Mouse (Mus musculus) thymus, adult 2 months (tissue): ENCODE measurements around the gene Pifo. TPM values are rescaled to one million over a fixed set of nuclear protein-coding genes. Genes with fewer than 3 reads are reported as not detected.
A peak's percentile ranks its signal among the peaks of the same experiment; 100 is the strongest.

ENCODE experiments used
- DNase-seq: peaks from one replicate; pipeline ENCODE4 v3.0.0; 2021
- H3K27ac ChIP-seq: fragments of 200-500 bp; 2 replicates; pipeline ENCODE4 v1.5.1; 2012; ENCODE audit warnings: low read length, control low read depth; ENCODE audit not compliant: control insufficient read depth, insufficient read depth
- H3K27me3 ChIP-seq: fragments of 200-500 bp; 2 replicates; pipeline ENCODE4 v1.6.1; 2012; ENCODE audit warnings: mild to moderate bottlenecking, low read length, moderate library complexity, mixed read lengths; ENCODE audit not compliant: control insufficient read depth, insufficient read depth
- H3K36me3 ChIP-seq: fragments of 200-500 bp; 2 replicates; pipeline ENCODE4 v1.6.1; 2012; ENCODE audit warnings: mild to moderate bottlenecking, low read length, moderate library complexity; ENCODE audit not compliant: control insufficient read depth, insufficient read depth
- H3K4me1 ChIP-seq: fragments of 200-500 bp; replicated peaks from 2 replicates; pipeline ENCODE4 v1.6.1; 2012; ENCODE audit warnings: low read length; ENCODE audit not compliant: control insufficient read depth, insufficient read depth
- H3K4me3 ChIP-seq: fragments of 200-500 bp; 2 replicates; pipeline ENCODE4 v1.5.1; 2012; ENCODE audit warnings: mild to moderate bottlenecking, low read length, control low read depth, moderate library complexity; ENCODE audit not compliant: control insufficient read depth, insufficient read depth
- CTCF ChIP-seq: fragments of 200-500 bp; IDR thresholded peaks from 2 replicates; pipeline ENCODE4 v1.5.1; 2012; ENCODE audit warnings: mild to moderate bottlenecking, control low read depth, low read length, moderate library complexity, borderline replicate concordance; ENCODE audit not compliant: control insufficient read depth, poor library complexity, insufficient read depth; ENCODE audit errors: extremely low read depth
- POLR2A ChIP-seq: fragments of 200-500 bp; IDR thresholded peaks from 2 replicates; pipeline ENCODE4 v1.6.1; 2012; ENCODE audit warnings: mild to moderate bottlenecking, low read length, control low read depth, moderate library complexity; ENCODE audit not compliant: control insufficient read depth, poor library complexity, insufficient read depth; ENCODE audit errors: extremely low read depth
- WGBS: fragments of 180-500 bp; shearing (Covaris S2); methylation state at CpG from one replicate; pipeline ENCODE4 v1.1.7; 2018; 5-methylcytosine and 5-hydroxymethylcytosine counted together
- polyA plus RNA-seq: library from polyadenylated mRNA; depleted of rRNA; stranded (reverse); fragments of >200 nt; gene quantifications from 2 replicates; pipeline ENCODE4 v1.2.3, GENCODE M21; 2012

The Pifo gene
- polyA plus RNA-seq, 1 experiment = 0.19 TPM

DNA sequence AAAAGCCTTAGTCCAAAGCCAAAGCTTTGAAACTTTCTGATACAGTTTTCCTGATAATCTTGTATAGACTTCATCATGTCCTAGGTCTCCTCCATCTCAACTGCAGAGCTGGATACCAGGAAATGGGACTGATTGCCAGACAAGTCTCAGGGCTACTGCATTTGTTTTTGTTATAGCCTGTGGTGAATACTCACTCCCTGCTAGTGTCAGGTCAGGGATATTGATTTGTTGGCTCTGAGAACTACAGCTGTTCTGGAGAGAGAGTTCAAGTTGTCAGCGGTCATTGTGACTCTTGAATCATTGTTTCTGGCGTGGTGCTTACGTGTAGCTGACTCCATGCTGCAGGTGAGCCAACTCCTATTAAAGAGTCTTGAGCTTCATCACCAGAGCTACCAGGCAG is 41.0 kb downstream of the Pifo start, which contains the start of gene Ovgp1:
Gene Ovgp1, plus strand, starts transcription at position 301 of the 400 bp plus-strand sequence.
- no peaks in the 10 kb centered on the region for H3K4me1 ChIP-seq
- no peak within 1 kb of the TSS for H3K4me3 ChIP-seq
- 94% methylated on average over 3 of the region's 3 CpGs for WGBS
- H3K36me3 ChIP-seq = peaks cover 8% of the 10 kb centered on the region
- DNase-seq = no peak
- no peak for TF ChIP-seq CTCF
- no peak for TF ChIP-seq POLR2A
- H3K27ac ChIP-seq = no peak within 1 kb of the TSS
- no peaks in the 10 kb centered on the region for H3K27me3 ChIP-seq

- no peaks in the 10 kb centered on the region for H3K27me3 ChIP-seq
- no peaks in the 10 kb centered on the region for H3K4me1 ChIP-seq
- TF ChIP-seq POLR2A (no peak), CTCF (no peak)
- H3K4me3 ChIP-seq = no peak overlapping the region
- WGBS = 95% methylated on average over 5 of the region's 5 CpGs
- no peak for DNase-seq
- peaks cover 15% of the 10 kb centered on the region for H3K36me3 ChIP-seq
- no peak overlapping the region for H3K27ac ChIP-seq
Measured at GRCm38 (mm10) chr3:105971831-105972446, 42.5 kb downstream of the Pifo start.

DNA sequence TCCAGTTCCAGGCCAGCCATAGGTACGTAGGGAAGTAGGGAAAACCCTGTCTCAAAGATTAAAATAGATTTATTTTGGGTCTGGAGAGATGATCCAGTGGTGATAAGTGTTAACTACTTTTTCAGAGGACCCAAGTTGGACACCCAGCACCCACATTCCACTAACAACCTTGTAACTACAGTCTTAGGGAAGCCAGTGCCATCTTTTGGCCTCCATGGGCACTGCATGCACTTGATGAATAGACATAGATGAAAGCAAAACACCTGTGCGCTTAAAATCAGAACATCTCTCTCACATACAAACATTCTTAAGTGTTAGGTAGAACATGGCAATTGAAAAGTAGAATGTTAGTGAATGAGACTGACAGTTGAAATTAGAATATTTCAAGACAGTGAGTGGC is 53.7 kb downstream of the Pifo start:
- 95% methylated on average over 2 of the region's 2 CpGs for WGBS
- no peak overlapping the region for H3K27ac ChIP-seq
- TF ChIP-seq POLR2A (no peak), CTCF (no peak)
- H3K36me3 ChIP-seq = peaks cover 26% of the 10 kb centered on the region
- H3K4me1 ChIP-seq = peaks cover 7% of the 10 kb centered on the region
- H3K4me3 ChIP-seq = no peak overlapping the region
- H3K27me3 ChIP-seq = no peaks in the 10 kb centered on the region
- DNase-seq = peak; percentile 23

GRCm38 (mm10) chr3:105959999-105960398 is 54.4 kb downstream of the Pifo start, which contains the start of gene Atp5f1:
Gene Atp5f1 (minus strand): TSS chr3:105960099.
- H3K36me3 ChIP-seq = peaks cover 22% of the 10 kb centered on the region
- 18% methylated on average over 6 of the region's 6 CpGs for WGBS
- no peak for DNase-seq
- H3K27ac ChIP-seq = peak within 1 kb of the TSS; percentile 69
- no peak for TF ChIP-seq POLR2A
- TF ChIP-seq CTCF = no peak
- peaks cover 7% of the 10 kb centered on the region for H3K4me1 ChIP-seq
- peak within 1 kb of the TSS; percentile 80 for H3K4me3 ChIP-seq
- H3K27me3 ChIP-seq = no peaks in the 10 kb centered on the region

DNA sequence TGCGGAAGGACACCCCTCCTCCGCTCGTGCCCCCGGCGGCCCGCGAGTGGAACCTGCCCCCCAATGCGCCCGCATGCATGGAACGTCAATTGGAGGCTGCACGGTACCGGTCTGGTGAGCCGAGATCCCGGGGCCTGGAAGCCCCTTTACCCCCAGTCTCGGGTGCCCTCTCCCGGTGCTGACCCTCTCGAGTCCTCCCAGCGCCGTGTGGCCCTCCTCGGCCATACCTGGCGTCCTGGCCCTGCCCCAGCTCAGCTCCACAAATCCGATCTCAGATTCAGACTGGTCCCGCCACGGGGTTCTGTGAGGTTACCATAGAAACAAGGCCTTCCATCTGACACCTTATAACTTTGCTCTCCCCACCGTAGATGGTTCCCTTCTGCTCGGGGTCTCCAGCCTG is 54.9 kb downstream of the Pifo start:
- TF ChIP-seq POLR2A = no peak
- no peak; the same call in 1 of the 2 replicates for TF ChIP-seq CTCF
- peaks cover 22% of the 10 kb centered on the region for H3K36me3 ChIP-seq
- H3K4me3 ChIP-seq = peak overlapping the region; percentile 80
- no peak overlapping the region for H3K27ac ChIP-seq
- peaks cover 7% of the 10 kb centered on the region for H3K4me1 ChIP-seq
- 1% methylated on average over 26 of the region's 26 CpGs for WGBS
- H3K27me3 ChIP-seq = no peaks in the 10 kb centered on the region
- DNase-seq = no peak

DNA sequence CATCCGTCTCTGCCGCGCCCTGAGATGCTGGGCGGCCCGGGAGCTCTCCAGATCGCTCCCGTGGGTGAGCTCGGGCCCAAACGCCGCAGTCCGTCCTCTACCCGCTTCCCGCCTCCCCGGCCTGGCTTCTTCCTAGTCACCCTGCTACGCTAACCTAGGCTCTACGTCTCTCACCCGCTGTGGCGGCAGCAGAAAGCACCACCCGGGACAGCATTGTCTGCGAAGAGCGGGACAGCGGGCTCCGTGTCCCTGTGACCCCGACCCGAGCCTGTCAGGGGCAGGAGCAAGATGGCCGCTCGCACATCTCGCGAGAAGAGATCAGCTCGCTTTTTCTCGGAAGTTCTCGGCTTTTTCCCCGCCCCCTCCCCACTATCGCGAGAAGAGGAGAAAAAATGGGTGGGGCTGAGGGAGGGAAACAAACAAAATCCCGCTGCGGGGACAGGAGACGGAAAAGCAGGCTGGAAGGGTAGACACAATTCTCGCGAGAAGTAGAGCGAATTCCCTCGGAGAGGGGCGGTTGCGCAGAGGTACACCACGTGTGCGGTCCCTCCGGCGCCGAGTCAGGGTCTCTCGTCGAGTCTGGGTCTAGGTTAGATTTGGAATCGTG is 55.4 kb downstream of the Pifo start, which contains the start of gene Wdr77:
Gene Wdr77, plus strand, starts transcription at position 396 of the 607 bp plus-strand sequence.
- WGBS = under 1% methylated on average over 52 of the region's 52 CpGs
- peaks cover 17% of the 10 kb centered on the region for H3K36me3 ChIP-seq
- TF ChIP-seq POLR2A (peak; percentile 97), CTCF (no peak)

More for the DNA sequence above, 55.4 kb downstream of the Pifo start, which contains the start of gene Wdr77:
- Histone ChIP-seq H3K4me3 (peak within 1 kb of the TSS; percentile 80), H3K4me1 (peaks cover 7% of the 10 kb centered on the region), H3K27me3 (no peaks in the 10 kb centered on the region), H3K27ac (peak within 1 kb of the TSS; percentile 69)
- DNase-seq = peak; percentile 94
